Mouse (Mus musculus) G1E (cell line): ENCODE results near the gene Togaram2.

Experiments
- CTCF ChIP-seq: IDR thresholded peaks from 2 replicates; pipeline ENCODE4 v1.5.1; 2012; ENCODE audit warnings: low read depth, low read length, inconsistent platforms, mixed read lengths
- POLR2AphosphoS5 ChIP-seq: IDR thresholded peaks from 2 replicates; pipeline ENCODE4 v1.6.1; 2012; ENCODE audit warnings: low read depth, low read length, inconsistent platforms; ENCODE audit not compliant: insufficient replicate concordance
- TAL1 ChIP-seq: conservative IDR thresholded peaks from 2 replicates; pipeline ENCODE4 v1.6.1; 2012; ENCODE audit warnings: low read depth, low read length, inconsistent platforms, mixed read lengths

DNA sequence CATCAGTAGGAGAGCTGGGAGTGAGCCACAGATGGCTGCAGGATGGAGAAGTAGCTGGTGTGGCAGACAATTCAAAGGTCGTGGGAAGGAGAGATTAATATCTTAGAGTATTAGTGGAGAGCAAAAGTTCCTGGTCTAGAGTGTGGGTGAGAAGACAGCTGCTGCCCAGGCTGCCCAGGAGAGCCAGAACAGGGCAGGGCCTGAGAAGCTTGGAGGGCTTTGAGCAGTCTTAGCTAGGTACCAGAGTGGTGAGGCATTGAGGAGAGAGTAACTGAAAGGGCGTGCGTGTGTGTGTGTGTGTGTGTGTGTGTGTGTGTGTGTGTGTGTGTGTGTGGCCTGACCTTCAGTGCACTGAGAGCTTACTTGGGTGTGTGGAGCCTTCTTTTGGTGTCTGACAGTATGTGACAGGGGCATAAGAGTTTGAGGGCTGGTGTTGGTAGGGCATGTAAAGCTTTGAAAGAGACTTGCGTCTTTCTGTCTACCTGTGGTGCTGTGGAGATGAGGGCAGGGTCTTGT is 35.3 kb upstream of the Togaram2 start:
- TF ChIP-seq CTCF (no peak), TAL1 (no peak), POLR2AphosphoS5 (no peak)
